Mouse (Mus musculus): Measurements from ENCODE around the gene Lrmda. TPM values are rescaled to one million over a fixed set of nuclear protein-coding genes. Genes with fewer than 3 reads are reported as not detected.

Gene Lrmda
- polyA plus RNA-seq, 1 experiment from 2014 or later: 0.20 TPM

- ATAC-seq (ENCODE audit: insufficient number of reproducible peaks, low FRiP score, low TSS enrichment, low read depth) (no peak), DNase-seq (ENCODE audit: low spot score) (no peak)
- H3K27me3 ChIP-seq (ENCODE audit: control insufficient read depth, insufficient read depth, low read length): no peaks in the 10 kb centered on the region
- H3K4me1 ChIP-seq (ENCODE audit: control insufficient read depth, insufficient read depth, low read length): no peaks in the 10 kb centered on the region
- H3K4me2 ChIP-seq (ENCODE audit: low read depth, severe bottlenecking): no peak overlapping the region
- H3K9ac ChIP-seq (ENCODE audit: low read length): no peak overlapping the region
- no peak overlapping the region for H3K27ac ChIP-seq (replicated peaks; ENCODE audit: low read depth, low read length)
- H3K4me3 ChIP-seq (ENCODE audit: low read depth, low read length): no peak overlapping the region
- no peaks in the 10 kb centered on the region for H3K36me3 ChIP-seq (ENCODE audit: control insufficient read depth, insufficient read depth, low read length)
- 71% methylated on average over 9 of the region's 9 CpGs for WGBS
- no peaks in the 10 kb centered on the region for H3K9me3 ChIP-seq (ENCODE audit: control insufficient read depth, low read length)
These were observed 660.5 kb downstream of the Lrmda start for GRCm38 (mm10) chr14:22679705-22680643.

- Histone ChIP-seq H3K4me2 (ENCODE audit: low read depth, severe bottlenecking) (no peak overlapping the region), H3K4me1 (ENCODE audit: control insufficient read depth, insufficient read depth, low read length) (no peaks in the 10 kb centered on the region), H3K27ac (replicated peaks; ENCODE audit: low read depth, low read length) (no peak overlapping the region), H3K9ac (ENCODE audit: low read length) (no peak overlapping the region), H3K4me3 (ENCODE audit: low read depth, low read length) (no peak overlapping the region), H3K27me3 (ENCODE audit: control insufficient read depth, insufficient read depth, low read length) (no peaks in the 10 kb centered on the region), H3K9me3 (ENCODE audit: control insufficient read depth, low read length) (no peaks in the 10 kb centered on the region), H3K36me3 (ENCODE audit: control insufficient read depth, insufficient read depth, low read length) (no peaks in the 10 kb centered on the region)
- 70% methylated on average over 4 of the region's 4 CpGs for WGBS
- DNase-seq (ENCODE audit: low spot score) (no peak), ATAC-seq (ENCODE audit: insufficient number of reproducible peaks, low FRiP score, low TSS enrichment, low read depth) (no peak)
These were observed 667.4 kb downstream of the Lrmda start for GRCm38 (mm10) chr14:22686886-22687285.

GRCm38 (mm10) chr14:22688399-22688798 lies 668.9 kb downstream of the Lrmda start:
- DNase-seq (ENCODE audit: low spot score) (no peak), ATAC-seq (ENCODE audit: insufficient number of reproducible peaks, low FRiP score, low TSS enrichment, low read depth) (no peak)
- Histone ChIP-seq H3K4me1 (ENCODE audit: control insufficient read depth, insufficient read depth, low read length) (no peaks in the 10 kb centered on the region), H3K36me3 (ENCODE audit: control insufficient read depth, insufficient read depth, low read length) (no peaks in the 10 kb centered on the region), H3K27ac (replicated peaks; ENCODE audit: low read depth, low read length) (no peak overlapping the region), H3K4me2 (ENCODE audit: low read depth, severe bottlenecking) (no peak overlapping the region), H3K9me3 (ENCODE audit: control insufficient read depth, low read length) (no peaks in the 10 kb centered on the region), H3K4me3 (ENCODE audit: low read depth, low read length) (no peak overlapping the region), H3K27me3 (ENCODE audit: control insufficient read depth, insufficient read depth, low read length) (no peaks in the 10 kb centered on the region), H3K9ac (ENCODE audit: low read length) (no peak overlapping the region)
- WGBS: 46% methylated on average over 2 of the region's 2 CpGs

DNA sequence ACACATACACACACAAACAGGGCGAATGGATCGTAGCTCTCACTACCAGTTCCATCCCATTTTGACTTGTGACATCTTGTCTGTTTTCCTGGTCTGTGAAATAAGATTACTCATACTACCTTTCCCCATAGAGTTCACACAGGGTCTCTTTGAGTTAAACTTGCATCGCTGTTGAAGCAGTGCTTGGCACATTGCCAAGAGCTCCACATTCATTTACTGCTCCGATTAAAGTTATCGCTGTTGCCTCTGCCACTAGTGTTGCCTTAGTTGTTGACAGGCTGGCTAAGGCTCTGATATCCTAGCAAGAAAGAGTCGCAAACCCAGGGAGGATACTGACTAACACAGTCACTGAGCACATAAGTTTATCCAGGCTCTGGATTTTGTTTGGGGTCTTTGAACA lies 675.9 kb downstream of the Lrmda start:
- no peak overlapping the region for H3K9ac ChIP-seq (ENCODE audit: low read length)
- 49% methylated on average over 6 of the region's 6 CpGs for WGBS
- peak; percentile 62 for DNase-seq (ENCODE audit: low spot score)
- no peak; the same call in 1 of the 2 replicates for ATAC-seq (ENCODE audit: insufficient number of reproducible peaks, low FRiP score, low TSS enrichment, low read depth)
- peaks cover 2% of the 10 kb centered on the region; the same call in 1 of the 2 replicates for H3K27me3 ChIP-seq (ENCODE audit: control insufficient read depth, insufficient read depth, low read length)
- no peak overlapping the region for H3K27ac ChIP-seq (replicated peaks; ENCODE audit: low read depth, low read length)
- no peak overlapping the region for H3K4me3 ChIP-seq (ENCODE audit: low read depth, low read length)
- H3K9me3 ChIP-seq (ENCODE audit: control insufficient read depth, low read length): no peaks in the 10 kb centered on the region
- no peak overlapping the region for H3K4me2 ChIP-seq (ENCODE audit: low read depth, severe bottlenecking)
- no peaks in the 10 kb centered on the region; the same call in 1 of the 2 replicates for H3K36me3 ChIP-seq (ENCODE audit: control insufficient read depth, insufficient read depth, low read length)
- peaks cover 7% of the 10 kb centered on the region for H3K4me1 ChIP-seq (ENCODE audit: control insufficient read depth, insufficient read depth, low read length)

- ATAC-seq (ENCODE audit: insufficient number of reproducible peaks, low FRiP score, low TSS enrichment, low read depth) (peak; percentile 44; the same call in 1 of the 2 replicates), DNase-seq (ENCODE audit: low spot score) (peak; percentile 29)
- Histone ChIP-seq H3K9ac (ENCODE audit: low read length) (no peak overlapping the region), H3K4me1 (ENCODE audit: control insufficient read depth, insufficient read depth, low read length) (peaks cover 7% of the 10 kb centered on the region), H3K9me3 (ENCODE audit: control insufficient read depth, low read length) (no peaks in the 10 kb centered on the region), H3K4me2 (ENCODE audit: low read depth, severe bottlenecking) (no peak overlapping the region), H3K36me3 (ENCODE audit: control insufficient read depth, insufficient read depth, low read length) (no peaks in the 10 kb centered on the region; the same call in 1 of the 2 replicates), H3K27me3 (ENCODE audit: control insufficient read depth, insufficient read depth, low read length) (peaks cover 2% of the 10 kb centered on the region; the same call in 1 of the 2 replicates), H3K27ac (replicated peaks; ENCODE audit: low read depth, low read length) (no peak overlapping the region), H3K4me3 (ENCODE audit: low read depth, low read length) (no peak overlapping the region)
- WGBS: 48% methylated on average over 4 of the region's 4 CpGs
These were observed 676.4 kb downstream of the Lrmda start for GRCm38 (mm10) chr14:22695931-22696365.

DNA sequence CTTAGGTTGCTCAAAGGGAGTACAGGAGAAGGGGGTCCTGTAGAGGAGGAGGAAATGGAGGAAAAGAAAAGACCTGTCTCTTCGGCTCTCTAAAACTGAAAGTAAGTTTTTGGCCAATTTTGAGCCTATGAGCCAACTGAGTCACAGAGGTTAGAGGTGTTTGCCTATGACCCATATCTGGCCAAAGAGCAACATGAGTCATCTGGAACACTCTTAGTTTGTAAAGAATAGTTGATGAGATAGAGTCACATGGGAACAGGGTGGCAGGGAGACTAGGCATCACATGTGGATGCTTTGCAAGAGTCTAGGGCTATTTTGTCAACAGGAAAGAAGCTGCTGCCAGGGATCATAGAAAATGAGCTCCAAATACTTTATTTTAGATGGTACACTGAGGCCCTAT lies 680.7 kb downstream of the Lrmda start:
- DNase-seq (ENCODE audit: low spot score) (no peak), ATAC-seq (ENCODE audit: insufficient number of reproducible peaks, low FRiP score, low TSS enrichment, low read depth) (no peak)
- 97% methylated on average over 1 of the region's 1 CpGs for WGBS
- Histone ChIP-seq H3K4me1 (ENCODE audit: control insufficient read depth, insufficient read depth, low read length) (peaks cover 7% of the 10 kb centered on the region), H3K27me3 (ENCODE audit: control insufficient read depth, insufficient read depth, low read length) (no peaks in the 10 kb centered on the region), H3K4me3 (ENCODE audit: low read depth, low read length) (no peak overlapping the region), H3K4me2 (ENCODE audit: low read depth, severe bottlenecking) (no peak overlapping the region), H3K27ac (replicated peaks; ENCODE audit: low read depth, low read length) (no peak overlapping the region), H3K9me3 (ENCODE audit: control insufficient read depth, low read length) (no peaks in the 10 kb centered on the region), H3K36me3 (ENCODE audit: control insufficient read depth, insufficient read depth, low read length) (no peaks in the 10 kb centered on the region; the same call in 1 of the 2 replicates), H3K9ac (ENCODE audit: low read length) (no peak overlapping the region)

DNA sequence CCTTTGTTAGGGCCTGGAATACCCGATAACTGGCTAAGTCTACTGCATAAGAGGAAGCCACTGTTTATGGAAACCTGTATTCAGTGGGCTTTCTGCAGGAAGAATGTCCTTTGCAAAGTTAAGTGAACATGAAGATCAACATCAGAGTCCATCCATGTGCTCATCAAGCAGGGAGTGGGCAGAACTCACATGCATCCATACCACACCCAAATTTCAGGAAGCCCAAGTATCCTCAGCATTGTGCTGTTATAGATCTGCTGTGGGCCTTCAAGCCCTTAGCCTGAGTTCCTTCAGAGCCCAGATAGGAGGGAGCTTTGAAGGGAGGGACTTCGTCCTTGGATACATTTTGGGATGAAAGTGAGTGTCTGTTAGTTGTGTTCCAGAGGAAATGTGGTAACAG lies 681.2 kb downstream of the Lrmda start:
- Histone ChIP-seq H3K9me3 (ENCODE audit: control insufficient read depth, low read length) (no peaks in the 10 kb centered on the region), H3K27me3 (ENCODE audit: control insufficient read depth, insufficient read depth, low read length) (no peaks in the 10 kb centered on the region), H3K27ac (replicated peaks; ENCODE audit: low read depth, low read length) (no peak overlapping the region), H3K36me3 (ENCODE audit: control insufficient read depth, insufficient read depth, low read length) (no peaks in the 10 kb centered on the region; the same call in 1 of the 2 replicates), H3K9ac (ENCODE audit: low read length) (no peak overlapping the region), H3K4me2 (ENCODE audit: low read depth, severe bottlenecking) (no peak overlapping the region), H3K4me3 (ENCODE audit: low read depth, low read length) (no peak overlapping the region), H3K4me1 (ENCODE audit: control insufficient read depth, insufficient read depth, low read length) (peaks cover 6% of the 10 kb centered on the region)
- ATAC-seq (ENCODE audit: insufficient number of reproducible peaks, low FRiP score, low TSS enrichment, low read depth) (no peak), DNase-seq (ENCODE audit: low spot score) (no peak)
- WGBS: 85% methylated on average over 2 of the region's 2 CpGs

DNA sequence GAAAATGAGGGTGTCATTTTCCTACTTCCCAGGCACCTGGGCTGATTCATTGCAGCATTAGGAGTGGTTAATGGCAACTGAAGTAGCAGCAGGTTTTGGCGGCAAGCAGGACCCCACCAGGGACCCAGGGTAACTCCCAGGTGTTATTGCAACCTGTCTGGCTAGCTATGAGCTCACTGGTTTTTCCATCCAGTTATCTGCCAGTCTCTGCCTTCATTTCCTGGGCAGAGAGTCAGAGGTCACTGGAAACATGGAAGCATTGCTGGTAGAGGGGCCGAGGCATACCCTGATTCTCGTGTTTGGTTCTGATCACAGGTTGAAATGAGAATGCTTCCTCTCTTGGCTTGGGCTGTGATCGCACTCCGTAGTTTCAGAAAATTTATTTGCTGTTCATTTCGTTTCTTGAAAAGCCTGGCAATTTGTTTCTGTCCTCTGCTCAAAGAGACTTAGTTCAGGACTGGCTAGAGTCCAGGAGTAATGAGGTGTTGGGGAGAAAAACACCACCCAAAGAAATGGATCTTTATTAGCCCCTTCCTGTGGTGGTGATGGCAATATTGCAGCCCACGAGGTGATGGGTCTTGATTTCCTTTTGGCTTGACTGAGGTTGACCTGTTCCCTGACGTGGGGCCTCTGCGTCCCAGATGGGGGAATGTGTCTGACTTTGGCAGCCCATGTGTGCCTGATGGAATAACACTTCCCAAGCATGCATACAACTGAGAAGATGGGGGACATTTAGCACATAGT lies 688.6 kb downstream of the Lrmda start:
- WGBS: 15% methylated on average over 9 of the region's 9 CpGs
- Histone ChIP-seq H3K4me2 (ENCODE audit: low read depth, severe bottlenecking) (no peak overlapping the region), H3K27ac (replicated peaks; ENCODE audit: low read depth, low read length) (no peak overlapping the region), H3K4me1 (ENCODE audit: control insufficient read depth, insufficient read depth, low read length) (peaks cover 19% of the 10 kb centered on the region), H3K4me3 (ENCODE audit: low read depth, low read length) (no peak overlapping the region), H3K9me3 (ENCODE audit: control insufficient read depth, low read length) (no peaks in the 10 kb centered on the region), H3K9ac (ENCODE audit: low read length) (no peak overlapping the region), H3K27me3 (ENCODE audit: control insufficient read depth, insufficient read depth, low read length) (no peaks in the 10 kb centered on the region), H3K36me3 (ENCODE audit: control insufficient read depth, insufficient read depth, low read length) (no peaks in the 10 kb centered on the region)
- ATAC-seq (ENCODE audit: insufficient number of reproducible peaks, low FRiP score, low TSS enrichment, low read depth) (peak; percentile 73; the same call in 1 of the 2 replicates), DNase-seq (ENCODE audit: low spot score) (peak; percentile 64)
